ENCODE assay signal across 14 mouse cellular contexts in genomic region chr17:10675048-10675447, GRCm38 (mm10).
A peak's percentile ranks its signal among the peaks of the same experiment; 100 is the strongest.
DNase-seq lines count a peak whose midpoint lies in the region; ATAC-seq and TF ChIP-seq lines count a peak whose summit lies in the region.
"Had no signal": no experiment of that assay in that cellular context is flagged by ENCODE, and none has a peak within 500 bp of the region (broad histone marks: within the 10 kb centered on the region; RNA-seq: fewer than 3 reads in every experiment).

No protein-coding gene starts in this region.

- no peaks in the 10 kb centered on the region for H3K27me3 ChIP-seq in kidney, embryonic 14.5 days (ENCODE audit: control insufficient read depth, insufficient read depth, low read length)
- H3K27me3 ChIP-seq in midbrain, postnatal 0 days (ENCODE audit: insufficient read depth, low read length) = no peaks in the 10 kb centered on the region
- no peaks in the 10 kb centered on the region for H3K27me3 ChIP-seq in midbrain, embryonic 10.5 days (ENCODE audit: low read depth, poor library complexity, severe bottlenecking)
- H3K27me3 ChIP-seq: intestine, embryonic 15.5 days; liver, embryonic 15.5 days; neural tube, embryonic 15.5 days had no signal

- WGBS in kidney, embryonic 14.5 days = 77% methylated on average over 3 of the region's 3 CpGs
- 73% methylated on average over 3 of the region's 3 CpGs for WGBS in midbrain, postnatal 0 days
- WGBS in midbrain, embryonic 10.5 days = 77% methylated on average over 3 of the region's 3 CpGs

- TF ChIP-seq CTCF in midbrain, postnatal 0 days (IDR thresholded peaks at IDR 0.05) = peak; percentile 52

- no peaks in the 10 kb centered on the region for H3K9me3 ChIP-seq in kidney, embryonic 14.5 days (ENCODE audit: control insufficient read depth, low read length)
- no peaks in the 10 kb centered on the region for H3K9me3 ChIP-seq in midbrain, postnatal 0 days (ENCODE audit: low read length)
- no peaks in the 10 kb centered on the region for H3K9me3 ChIP-seq in midbrain, embryonic 10.5 days (replicated peaks)
- H3K9me3 ChIP-seq: intestine, embryonic 15.5 days; liver, embryonic 15.5 days; neural tube, embryonic 15.5 days had no signal

- no peaks in the 10 kb centered on the region for H3K36me3 ChIP-seq in kidney, embryonic 14.5 days (ENCODE audit: control insufficient read depth, insufficient read depth, low read length)
- no peaks in the 10 kb centered on the region for H3K36me3 ChIP-seq in midbrain, postnatal 0 days (ENCODE audit: insufficient read depth, low read length)
- no peaks in the 10 kb centered on the region for H3K36me3 ChIP-seq in midbrain, embryonic 10.5 days
- H3K36me3 ChIP-seq: intestine, embryonic 15.5 days; liver, embryonic 15.5 days; neural tube, embryonic 15.5 days had no signal

- H3K4me1 ChIP-seq in kidney, embryonic 14.5 days (ENCODE audit: control insufficient read depth, insufficient read depth, low read length) = 0 out of 2 replicates have a peak, but pooled peaks cover 6% of the 10 kb centered on the region
- no peaks in the 10 kb centered on the region for H3K4me1 ChIP-seq in midbrain, postnatal 0 days (ENCODE audit: insufficient read depth, low read length)
- no peaks in the 10 kb centered on the region for H3K4me1 ChIP-seq in midbrain, embryonic 10.5 days
- H3K4me1 ChIP-seq: intestine, embryonic 15.5 days; liver, embryonic 15.5 days had no signal

- no peak overlapping the region for H3K4me2 ChIP-seq in kidney, embryonic 14.5 days (replicated peaks; ENCODE audit: low read depth, low read length)
- H3K4me2 ChIP-seq in midbrain, postnatal 0 days (ENCODE audit: low read depth, low read length, poor library complexity, severe bottlenecking) = no peak overlapping the region
- H3K4me2 ChIP-seq: intestine, embryonic 15.5 days; liver, embryonic 15.5 days; neural tube, embryonic 15.5 days had no signal

- no peak overlapping the region for H3K27ac ChIP-seq in kidney, embryonic 14.5 days (ENCODE audit: low read depth, low read length)
- no peak overlapping the region for H3K27ac ChIP-seq in midbrain, postnatal 0 days (ENCODE audit: low read depth, low read length)
- H3K27ac ChIP-seq in midbrain, embryonic 10.5 days (replicated peaks) = no peak overlapping the region
- H3K27ac ChIP-seq: intestine, embryonic 15.5 days; liver, embryonic 15.5 days; neural tube, embryonic 15.5 days had no signal

- H3K4me3 ChIP-seq in kidney, embryonic 14.5 days (ENCODE audit: low read length) = no peak overlapping the region
- no peak overlapping the region for H3K4me3 ChIP-seq in midbrain, postnatal 0 days (ENCODE audit: low read depth, low read length)
- H3K4me3 ChIP-seq in midbrain, embryonic 10.5 days = no peak overlapping the region
- H3K4me3 ChIP-seq: intestine, embryonic 15.5 days; liver, embryonic 15.5 days; neural tube, embryonic 15.5 days had no signal

- no peak for ATAC-seq in kidney, embryonic 14.5 days (ENCODE audit: low FRiP score, low TSS enrichment)
- no peak for ATAC-seq in midbrain, postnatal 0 days (ENCODE audit: low FRiP score)
- ATAC-seq: intestine, embryonic 15.5 days; midbrain, embryonic 16.5 days had no signal

- no peak overlapping the region for H3K9ac ChIP-seq in kidney, embryonic 14.5 days (ENCODE audit: low read depth, low read length)
- H3K9ac ChIP-seq in midbrain, postnatal 0 days (replicated peaks; ENCODE audit: low read length, poor library complexity, severe bottlenecking) = no peak overlapping the region
- H3K9ac ChIP-seq: intestine, embryonic 15.5 days; liver, embryonic 15.5 days; neural tube, embryonic 15.5 days had no signal

- DNase-seq in embryo, embryonic 11 days = peak; percentile 16
- no peak for DNase-seq in embryo, embryonic 10 days (ENCODE audit: low spot score)
- peak; percentile 13 for DNase-seq in kidney, postnatal 10 days
- peak; percentile 34 for DNase-seq in midbrain, postnatal 0 days (ENCODE audit: low spot score)
- no peak for DNase-seq in midbrain, embryonic 10.5 days (ENCODE audit: low spot score)
- no peak for DNase-seq in ovary, postnatal 10 days (ENCODE audit: low spot score)
- DNase-seq in thymus, postnatal 14 days = no peak
- DNase-seq: adrenal gland, postnatal 10 days; cerebellum, adult 9-11 months had no signal

Comparison
In these comparisons a context has a peak if more than half of its experiments do, and no peak if none do; other contexts are left out.
1. DNase-seq: peak in embryo, embryonic 11 days (single experiment), kidney, postnatal 10 days (single experiment) and midbrain, postnatal 0 days (single experiment); none in embryo, embryonic 10 days (single experiment), midbrain, embryonic 10.5 days (single experiment), ovary, postnatal 10 days (single experiment) and thymus, postnatal 14 days (single experiment).